ENCODE assay signal across 29 mouse cellular contexts in genomic region chr5:144652231-144652630, GRCm38 (mm10).
A peak's percentile ranks its signal among the peaks of the same experiment; 100 is the strongest.
DNase-seq lines count a peak whose midpoint lies in the region; ATAC-seq and TF ChIP-seq lines count a peak whose summit lies in the region.
"Had no signal": no experiment of that assay in that cellular context is flagged by ENCODE, and none has a peak within 500 bp of the region (broad histone marks: within the 10 kb centered on the region; RNA-seq: fewer than 3 reads in every experiment).

No protein-coding gene starts in this region.

- 53% methylated on average over 5 of the region's 5 CpGs for WGBS in kidney, embryonic 15.5 days
- 36% methylated on average over 5 of the region's 5 CpGs for WGBS in kidney, postnatal 0 days

- H3K4me1 ChIP-seq in kidney, embryonic 15.5 days: peaks cover 3% of the 10 kb centered on the region; the same call in 1 of the 2 replicates
- H3K4me1 ChIP-seq in kidney, postnatal 0 days (replicated peaks; ENCODE audit: insufficient read depth, low read length): no peaks in the 10 kb centered on the region
- H3K4me1 ChIP-seq: embryonic facial prominence, embryonic 12.5 days; embryonic facial prominence, embryonic 15.5 days; heart, embryonic 12.5 days; heart, embryonic 15.5 days; hindbrain, embryonic 12.5 days; hindbrain, embryonic 15.5 days had no signal

- TF ChIP-seq CTCF in kidney, postnatal 0 days (IDR thresholded peaks at IDR 0.05; ENCODE audit: low read depth): no peak

- H3K27ac ChIP-seq in kidney, embryonic 15.5 days: no peak overlapping the region
- H3K27ac ChIP-seq in kidney, postnatal 0 days: no peak overlapping the region
- H3K27ac ChIP-seq: embryonic facial prominence, embryonic 12.5 days; embryonic facial prominence, embryonic 15.5 days; gastrocnemius, adult 2 months; heart, embryonic 15.5 days; hindbrain, embryonic 12.5 days; hindbrain, embryonic 15.5 days had no signal

- no peaks in the 10 kb centered on the region for H3K27me3 ChIP-seq in kidney, embryonic 15.5 days
- H3K27me3 ChIP-seq in kidney, postnatal 0 days (ENCODE audit: insufficient read depth, low read length): no peaks in the 10 kb centered on the region
- H3K27me3 ChIP-seq: CH12.LX; embryonic facial prominence, embryonic 12.5 days; embryonic facial prominence, embryonic 15.5 days; heart, embryonic 12.5 days; heart, embryonic 15.5 days; hindbrain, embryonic 12.5 days; hindbrain, embryonic 15.5 days had no signal

- H3K4me2 ChIP-seq in kidney, embryonic 15.5 days: no peak overlapping the region
- H3K4me2 ChIP-seq in kidney, postnatal 0 days (ENCODE audit: low read length): no peak overlapping the region
- H3K4me2 ChIP-seq: embryonic facial prominence, embryonic 12.5 days; embryonic facial prominence, embryonic 15.5 days; heart, embryonic 12.5 days; heart, embryonic 15.5 days; hindbrain, embryonic 12.5 days; hindbrain, embryonic 15.5 days had no signal

- no peak for ATAC-seq in kidney, embryonic 15.5 days (replicated peaks; ENCODE audit: low FRiP score)
- ATAC-seq in kidney, postnatal 0 days (replicated peaks; ENCODE audit: low FRiP score, low read depth): no peak
- ATAC-seq: forebrain, embryonic 14.5 days; forebrain, postnatal 0 days; Patski had no signal

- H3K9me3 ChIP-seq in kidney, embryonic 15.5 days (replicated peaks): peaks cover 2% of the 10 kb centered on the region; the same call in 1 of the 2 replicates
- H3K9me3 ChIP-seq in kidney, postnatal 0 days (replicated peaks; ENCODE audit: low read length): no peaks in the 10 kb centered on the region
- H3K9me3 ChIP-seq: embryonic facial prominence, embryonic 12.5 days; embryonic facial prominence, embryonic 15.5 days; heart, embryonic 12.5 days; heart, embryonic 15.5 days; hindbrain, embryonic 15.5 days had no signal

- no peaks in the 10 kb centered on the region for H3K36me3 ChIP-seq in kidney, embryonic 15.5 days
- H3K36me3 ChIP-seq in kidney, postnatal 0 days (ENCODE audit: insufficient read depth, low read length): no peaks in the 10 kb centered on the region
- H3K36me3 ChIP-seq: embryonic facial prominence, embryonic 12.5 days; embryonic facial prominence, embryonic 15.5 days; G1E; heart, embryonic 12.5 days; heart, embryonic 15.5 days; hindbrain, embryonic 12.5 days; hindbrain, embryonic 15.5 days had no signal

- H3K9ac ChIP-seq in kidney, embryonic 15.5 days: no peak overlapping the region
- H3K9ac ChIP-seq in kidney, postnatal 0 days (ENCODE audit: low read depth, low read length): no peak overlapping the region
- H3K9ac ChIP-seq: embryonic facial prominence, embryonic 12.5 days; embryonic facial prominence, embryonic 15.5 days; forebrain, postnatal 0 days; heart, embryonic 12.5 days; heart, embryonic 15.5 days; hindbrain, embryonic 12.5 days; hindbrain, embryonic 15.5 days had no signal

- DNase-seq in kidney, adult 11 months: peak; percentile 42
- DNase-seq in kidney, adult 8-10 months: peak; percentile 10 to 33
- peak; percentile 35 for DNase-seq in kidney, postnatal 0 days (ENCODE audit: low spot score)
- DNase-seq in kidney, postnatal 25 days: peak; percentile 20 to 49
- DNase-seq in heart, postnatal 14 days: no peak
- DNase-seq in adipocyte (ENCODE audit: low spot score): no peak
- DNase-seq: adrenal gland, adult 8-10 months; B cell, adult 2 months; cerebellum, adult 11 months; cerebellum, adult 2 months; cerebellum, adult 9-11 months; cerebellum, postnatal 25 days; forebrain, postnatal 0 days; gastrocnemius, adult 2 months; gastrocnemius, postnatal 14 days; heart, adult 18-20 months; heart, postnatal 10 days; heart, postnatal 4 days had no signal

- intact Hi-C loops in heart, postnatal 14 days (cut with DNase I): no loop called here

- H3K4me3 ChIP-seq in kidney, embryonic 15.5 days (replicated peaks): no peak overlapping the region
- H3K4me3 ChIP-seq in kidney, postnatal 0 days (replicated peaks; ENCODE audit: low read depth, low read length): no peak overlapping the region
- H3K4me3 ChIP-seq: embryonic facial prominence, embryonic 12.5 days; embryonic facial prominence, embryonic 15.5 days; gastrocnemius, adult 2 months; heart, embryonic 12.5 days; heart, embryonic 15.5 days; hindbrain, embryonic 12.5 days; hindbrain, embryonic 15.5 days had no signal

Comparison
In these comparisons a context has a peak if more than half of its experiments do, and no peak if none do; other contexts are left out.
1. DNase-seq: peak in kidney, adult 11 months (single experiment), kidney, adult 8-10 months (2 of 2), kidney, postnatal 0 days (single experiment) and kidney, postnatal 25 days (2 of 2); none in heart, postnatal 14 days (0 of 2) and adipocyte (single experiment).